Mouse (Mus musculus): ENCODE results near the gene Amotl1.

DNA sequence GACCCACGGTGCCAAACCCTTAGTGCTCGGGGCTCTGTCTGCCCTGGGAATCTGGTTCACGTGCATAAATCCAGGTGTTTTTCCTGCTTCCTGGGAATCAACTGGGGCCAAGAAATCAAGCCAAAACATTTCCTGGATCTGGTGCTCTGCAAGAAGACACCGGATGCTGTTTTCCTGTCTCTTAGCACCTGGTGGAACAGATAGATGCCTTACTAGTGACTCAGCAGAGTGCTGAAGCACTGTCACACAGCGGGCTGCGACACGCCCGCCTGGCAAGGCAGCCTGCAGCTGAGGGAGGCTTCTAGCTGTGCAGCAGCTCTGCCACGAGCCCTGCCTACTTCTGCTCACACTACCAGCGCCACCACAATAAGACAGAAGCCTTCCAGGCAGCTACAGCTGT lies 85.4 kb downstream of the Amotl1 start:
- no peak for TF ChIP-seq POLR2A (IDR thresholded peaks at IDR 0.05; ENCODE audit: borderline replicate concordance, extremely low read depth, low read depth, low read length)
- no peak for TF ChIP-seq CTCF (IDR thresholded peaks at IDR 0.05; ENCODE audit: insufficient read depth, low read length)
